Mouse (Mus musculus) hindbrain, embryonic 13.5 days (tissue): ENCODE measurements around the gene Sdad1. TPM values are rescaled to one million over a fixed set of nuclear protein-coding genes. Genes with fewer than 3 reads are reported as not detected.
"Not testable (repeated sequence)": the region's sequence is repeated elsewhere in the genome, so short reads cannot be mapped to it uniquely, and the experiment has no call there.

Source experiments
- ATAC-seq: fragments of 200-750 bp; cut with Nextera tagmentation; 2 replicates; pipeline ENCODE4 v1.8.0; 2017; ENCODE audit warnings: moderate TSS enrichment; ENCODE audit not compliant: low FRiP score
- H3K27ac ChIP-seq: fragments of 300-500 bp; sonication (generic); 2 replicates; pipeline ENCODE4 v1.5.1; 2015; ENCODE audit warnings: inconsistent platforms, mild to moderate bottlenecking, moderate library complexity
- H3K27me3 ChIP-seq: fragments of 300-500 bp; sonication (generic); 2 replicates; pipeline ENCODE4 v1.6.1; 2015; ENCODE audit warnings: mild to moderate bottlenecking, inconsistent platforms
- H3K36me3 ChIP-seq: fragments of 300-500 bp; sonication (generic); 2 replicates; pipeline ENCODE4 v1.6.1; 2015; ENCODE audit warnings: mild to moderate bottlenecking, inconsistent platforms
- H3K4me1 ChIP-seq: fragments of 300-500 bp; sonication (generic); replicated peaks from 2 replicates; pipeline ENCODE4 v1.6.1; 2015; ENCODE audit warnings: inconsistent platforms
- H3K4me2 ChIP-seq: fragments of 300-500 bp; sonication (generic); 2 replicates; pipeline ENCODE4 v1.6.1; 2015; ENCODE audit warnings: inconsistent platforms, mild to moderate bottlenecking, moderate library complexity
- H3K4me3 ChIP-seq: fragments of 300-500 bp; sonication (generic); 2 replicates; pipeline ENCODE4 v1.5.1; 2015; ENCODE audit warnings: mild to moderate bottlenecking, inconsistent platforms
- H3K9ac ChIP-seq: fragments of 300-500 bp; sonication (generic); 2 replicates; pipeline ENCODE4 v1.6.1; 2015; ENCODE audit warnings: mild to moderate bottlenecking, inconsistent platforms
- H3K9me3 ChIP-seq: fragments of 300-500 bp; sonication (generic); 2 replicates; pipeline ENCODE4 v1.6.1; 2016; ENCODE audit warnings: inconsistent platforms
- WGBS: fragments of 180-500 bp; shearing (Covaris S2); methylation state at CpG from one replicate; pipeline ENCODE4 v1.1.7; 2015; 5-methylcytosine and 5-hydroxymethylcytosine counted together
- polyA plus RNA-seq: library from polyadenylated mRNA; unstranded; fragments of >200 nt; fragmentation: Nextera tagmentation; extraction: Ambion mirVana; gene quantifications from 2 replicates; pipeline ENCODE4 v1.2.1, GENCODE M21; 2015

The Sdad1 gene
- polyA plus RNA-seq, result 31.1 and 33.7 TPM in 2 replicates

- Histone ChIP-seq H3K4me3 (peak within 1 kb of the TSS; percentile 88), H3K9me3 (no peaks in the 10 kb centered on the region), H3K4me2 (peak within 1 kb of the TSS; percentile 83), H3K9ac (peak within 1 kb of the TSS; percentile 85), H3K4me1 (peaks cover 16% of the 10 kb centered on the region), H3K27ac (peak within 1 kb of the TSS; percentile 71), H3K27me3 (no peaks in the 10 kb centered on the region), H3K36me3 (peaks cover 9% of the 10 kb centered on the region)
- 2% methylated on average over 41 of the region's 41 CpGs for WGBS
- ATAC-seq, result peak; percentile 96
Observed at GRCm38 (mm10) chr5:92309681-92310511, at the start of gene Sdad1. Gene Sdad1 (minus strand): TSS chr5:92310479.

- no peak for ATAC-seq
- no peaks in the 10 kb centered on the region for H3K9me3 ChIP-seq
- H3K4me3 ChIP-seq, result no peak overlapping the region
- no peak overlapping the region for H3K4me2 ChIP-seq
- no peaks in the 10 kb centered on the region for H3K4me1 ChIP-seq
- no peak overlapping the region for H3K9ac ChIP-seq
- WGBS, result 84% methylated on average over 11 of the region's 11 CpGs
- H3K27ac ChIP-seq, result no peak overlapping the region
- H3K27me3 ChIP-seq, result no peaks in the 10 kb centered on the region
- H3K36me3 ChIP-seq, result no peaks in the 10 kb centered on the region
Observed at GRCm38 (mm10) chr5:92358767-92359455, 48.6 kb upstream of the Sdad1 start.

- H3K27me3 ChIP-seq, result no peaks in the 10 kb centered on the region
- WGBS, result 58% methylated on average over 12 of the region's 12 CpGs
- ATAC-seq, result no peak
- H3K9ac ChIP-seq, result no peak overlapping the region
- H3K4me2 ChIP-seq, result no peak overlapping the region
- no peak overlapping the region for H3K27ac ChIP-seq
- H3K36me3 ChIP-seq, result no peaks in the 10 kb centered on the region
- no peaks in the 10 kb centered on the region for H3K4me1 ChIP-seq
- H3K4me3 ChIP-seq, result no peak overlapping the region
- no peaks in the 10 kb centered on the region for H3K9me3 ChIP-seq
Observed at GRCm38 (mm10) chr5:92358033-92358432, 47.8 kb upstream of the Sdad1 start.

GRCm38 (mm10) chr5:92353517-92353916, 43.2 kb upstream of the Sdad1 start:
- Histone ChIP-seq H3K36me3 (no peaks in the 10 kb centered on the region), H3K27ac (no peak overlapping the region), H3K4me2 (no peak overlapping the region), H3K9ac (no peak overlapping the region), H3K27me3 (0 out of 2 replicates have a peak, but pooled peaks cover 4% of the 10 kb centered on the region), H3K4me1 (peaks cover 4% of the 10 kb centered on the region), H3K9me3 (no peaks in the 10 kb centered on the region), H3K4me3 (no peak overlapping the region)
- no peak for ATAC-seq
- 64% methylated on average over 11 of the region's 11 CpGs for WGBS

GRCm38 (mm10) chr5:92352716-92353115, 42.4 kb upstream of the Sdad1 start:
- not testable (repeated sequence) for H3K27me3 ChIP-seq, H3K9me3 ChIP-seq, H3K4me2 ChIP-seq, H3K9ac ChIP-seq, H3K4me1 ChIP-seq, H3K36me3 ChIP-seq, H3K27ac ChIP-seq, H3K4me3 ChIP-seq, ATAC-seq
- 83% methylated on average over 4 of the region's 4 CpGs for WGBS

GRCm38 (mm10) chr5:92349731-92350130, 39.5 kb upstream of the Sdad1 start:
- Histone ChIP-seq H3K4me1 (peaks cover 5% of the 10 kb centered on the region), H3K27ac (no peak overlapping the region), H3K27me3 (peaks cover 12% of the 10 kb centered on the region), H3K4me2 (no peak overlapping the region), H3K9me3 (no peaks in the 10 kb centered on the region), H3K4me3 (no peak overlapping the region), H3K36me3 (no peaks in the 10 kb centered on the region), H3K9ac (no peak overlapping the region)
- no peak for ATAC-seq
- WGBS, result 88% methylated on average over 7 of the region's 7 CpGs

- H3K4me2 ChIP-seq, result peak within 1 kb of the TSS; percentile 45
Observed at GRCm38 (mm10) chr5:92348794-92349413, 38.6 kb upstream of the Sdad1 start, which contains the start of gene Cxcl10. Gene Cxcl10 (minus strand): TSS chr5:92348889.

GRCm38 (mm10) chr5:92345006-92345405, 34.7 kb upstream of the Sdad1 start:
- 91% methylated on average over 8 of the region's 8 CpGs for WGBS
- Histone ChIP-seq H3K4me1 (peaks cover 5% of the 10 kb centered on the region), H3K27ac (no peak overlapping the region), H3K36me3 (no peaks in the 10 kb centered on the region), H3K4me2 (no peak overlapping the region), H3K9ac (no peak overlapping the region), H3K4me3 (no peak overlapping the region), H3K9me3 (no peaks in the 10 kb centered on the region), H3K27me3 (peaks cover 12% of the 10 kb centered on the region)
- no peak for ATAC-seq

More at GRCm38 (mm10) chr5:92348794-92349413, 38.6 kb upstream of the Sdad1 start, which contains the start of gene Cxcl10:
- no peak within 1 kb of the TSS for H3K27ac ChIP-seq
- peak within 1 kb of the TSS; percentile 35; the same call in 1 of the 2 replicates for H3K9ac ChIP-seq
- H3K9me3 ChIP-seq, result no peaks in the 10 kb centered on the region
- WGBS, result 21% methylated on average over 14 of the region's 14 CpGs
- 0 out of 2 replicates have a peak, but pooled peaks have one; percentile 49 for ATAC-seq
- no peaks in the 10 kb centered on the region for H3K36me3 ChIP-seq
- H3K27me3 ChIP-seq, result peaks cover 12% of the 10 kb centered on the region
- peaks cover 5% of the 10 kb centered on the region for H3K4me1 ChIP-seq
- H3K4me3 ChIP-seq, result peak within 1 kb of the TSS; percentile 19

GRCm38 (mm10) chr5:92340606-92341005, 30.3 kb upstream of the Sdad1 start:
- no peak overlapping the region for H3K27ac ChIP-seq
- no peaks in the 10 kb centered on the region for H3K4me1 ChIP-seq
- H3K27me3 ChIP-seq, result no peaks in the 10 kb centered on the region
- H3K9ac ChIP-seq, result no peak overlapping the region
- WGBS, result 84% methylated on average over 4 of the region's 4 CpGs
- no peak overlapping the region for H3K4me3 ChIP-seq
- no peaks in the 10 kb centered on the region for H3K36me3 ChIP-seq
- H3K4me2 ChIP-seq, result no peak overlapping the region
- H3K9me3 ChIP-seq, result no peaks in the 10 kb centered on the region
- ATAC-seq, result no peak

- Histone ChIP-seq H3K27ac (no peak overlapping the region), H3K4me2 (no peak overlapping the region), H3K27me3 (no peaks in the 10 kb centered on the region), H3K36me3 (no peaks in the 10 kb centered on the region), H3K4me1 (no peaks in the 10 kb centered on the region), H3K9me3 (no peaks in the 10 kb centered on the region), H3K4me3 (no peak overlapping the region), H3K9ac (no peak overlapping the region)
- WGBS, result 87% methylated on average over 3 of the region's 3 CpGs
- no peak for ATAC-seq
Observed at GRCm38 (mm10) chr5:92336743-92337142, 26.5 kb upstream of the Sdad1 start.

GRCm38 (mm10) chr5:92332359-92332840, 22.1 kb upstream of the Sdad1 start:
- no peak for ATAC-seq
- Histone ChIP-seq H3K9ac (no peak overlapping the region), H3K4me1 (no peaks in the 10 kb centered on the region), H3K36me3 (no peaks in the 10 kb centered on the region), H3K4me3 (no peak overlapping the region), H3K4me2 (no peak overlapping the region), H3K27me3 (no peaks in the 10 kb centered on the region), H3K9me3 (no peaks in the 10 kb centered on the region), H3K27ac (no peak overlapping the region)
- WGBS, result 79% methylated on average over 9 of the region's 9 CpGs
